Mouse (Mus musculus) cerebellum, adult (tissue): ENCODE data around the gene Exoc2.

Source experiments
- ATAC-seq: cut with Nextera tagmentation; 2 replicates; pipeline ENCODE4 v1.9.2; 2017; ENCODE audit warnings: mild to moderate bottlenecking, moderate library complexity, mixed read lengths; ENCODE audit not compliant: insufficient number of reproducible peaks, low FRiP score, low TSS enrichment

Gene Exoc2

GRCm38 (mm10) chr13:30901387-30902041 is 72.4 kb downstream of the Exoc2 start:
- ATAC-seq = no peak

GRCm38 (mm10) chr13:30894015-30894634 is 79.8 kb downstream of the Exoc2 start:
- ATAC-seq = peak; percentile 39; the same call in 1 of the 2 replicates

- ATAC-seq = no peak
Measured at GRCm38 (mm10) chr13:30892315-30892714, 81.6 kb downstream of the Exoc2 start.

- no peak for ATAC-seq
Measured at GRCm38 (mm10) chr13:30891223-30891622, 82.7 kb downstream of the Exoc2 start.

- 0 out of 2 replicates have a peak, but pooled peaks have one; percentile 39 for ATAC-seq
Measured at GRCm38 (mm10) chr13:30888480-30888879, 85.4 kb downstream of the Exoc2 start.

- ATAC-seq = no peak
Measured at GRCm38 (mm10) chr13:30880310-30880709, 93.6 kb downstream of the Exoc2 start.

GRCm38 (mm10) chr13:30879871-30880270 is 94.0 kb downstream of the Exoc2 start:
- no peak; the same call in 1 of the 2 replicates for ATAC-seq

- ATAC-seq = no peak
Measured at GRCm38 (mm10) chr13:30875825-30876224, 98.1 kb downstream of the Exoc2 start.

GRCm38 (mm10) chr13:30873472-30873871 is 100.4 kb downstream of the Exoc2 start:
- no peak for ATAC-seq

- ATAC-seq = no peak
Measured at GRCm38 (mm10) chr13:30865486-30865885, 108.4 kb downstream of the Exoc2 start.

- ATAC-seq = no peak
Measured at GRCm38 (mm10) chr13:30864042-30864441, 109.9 kb downstream of the Exoc2 start.

GRCm38 (mm10) chr13:30858421-30858820 is 115.5 kb downstream of the Exoc2 start:
- no peak for ATAC-seq

- ATAC-seq = no peak
Measured at GRCm38 (mm10) chr13:30850736-30851135, 123.2 kb downstream of the Exoc2 start.

- ATAC-seq = no peak
Measured at GRCm38 (mm10) chr13:30848001-30848400, 125.9 kb downstream of the Exoc2 start.

- no peak for ATAC-seq
Measured at GRCm38 (mm10) chr13:30846506-30846905, 127.4 kb downstream of the Exoc2 start.

- 0 out of 2 replicates have a peak, but pooled peaks have one; percentile 22 for ATAC-seq
Measured at GRCm38 (mm10) chr13:30843049-30843448, 130.8 kb downstream of the Exoc2 start.

- no peak for ATAC-seq
Measured at GRCm38 (mm10) chr13:30841843-30842242, 132.1 kb downstream of the Exoc2 start.

- no peak for ATAC-seq
Measured at GRCm38 (mm10) chr13:30841306-30841705, 132.6 kb downstream of the Exoc2 start.

GRCm38 (mm10) chr13:30840700-30841099 is 133.2 kb downstream of the Exoc2 start:
- ATAC-seq = no peak

GRCm38 (mm10) chr13:30836342-30836741 is 137.6 kb downstream of the Exoc2 start:
- no peak for ATAC-seq

- no peak for ATAC-seq
Measured at GRCm38 (mm10) chr13:30834859-30835258, 139.0 kb downstream of the Exoc2 start.

- ATAC-seq = no peak
Measured at GRCm38 (mm10) chr13:30834349-30834748, 139.5 kb downstream of the Exoc2 start.
